Mouse (Mus musculus) testis, postnatal 14 days (tissue): ENCODE measurements at regions not wholly inside any gene's neighbourhood (a gene's known extent, or its start where the extent isn't known, plus 50 kb on each side); places are given as distances from the start of the nearest gene placed in this dataset.

ENCODE experiments used
- DNase-seq: peaks from one replicate; pipeline ENCODE4 v3.0.0; 2021; ENCODE audit warnings: low spot score

GRCm38 (mm10) chr3:39571444-39572237, 684.9 kb downstream of the Fat4 start:
- no peak for DNase-seq

- DNase-seq, result peak; percentile 15
These were observed 688.5 kb downstream of the Fat4 start for GRCm38 (mm10) chr3:39575200-39575599.

GRCm38 (mm10) chr3:39591312-39591711, 704.6 kb downstream of the Fat4 start:
- DNase-seq, result no peak

GRCm38 (mm10) chr3:39592349-39593117, 705.8 kb downstream of the Fat4 start:
- no peak for DNase-seq

GRCm38 (mm10) chr3:39609937-39610336, 723.2 kb downstream of the Fat4 start:
- no peak for DNase-seq

GRCm38 (mm10) chr3:39612408-39612807, 725.7 kb downstream of the Fat4 start:
- no peak for DNase-seq

GRCm38 (mm10) chr3:39637924-39638323, 751.2 kb downstream of the Fat4 start:
- no peak for DNase-seq

GRCm38 (mm10) chr3:39643194-39643593, 756.5 kb downstream of the Fat4 start:
- no peak for DNase-seq

GRCm38 (mm10) chr3:39666817-39667216, 780.1 kb downstream of the Fat4 start:
- no peak for DNase-seq

- no peak for DNase-seq
These were observed 782.4 kb downstream of the Fat4 start for GRCm38 (mm10) chr3:39669145-39669544.

- no peak for DNase-seq
These were observed 787.3 kb downstream of the Fat4 start for GRCm38 (mm10) chr3:39673997-39674396.

- peak; percentile 14 for DNase-seq
These were observed 788.2 kb downstream of the Fat4 start for GRCm38 (mm10) chr3:39674927-39675326.

GRCm38 (mm10) chr3:39705610-39706009, 818.9 kb downstream of the Fat4 start:
- no peak for DNase-seq

- no peak for DNase-seq
These were observed 818.0 kb upstream of the Intu start for GRCm38 (mm10) chr3:39712795-39713709.

- no peak for DNase-seq
These were observed 817.0 kb upstream of the Intu start for GRCm38 (mm10) chr3:39714056-39714592.

- peak; percentile 53 for DNase-seq
These were observed 812.0 kb upstream of the Intu start for GRCm38 (mm10) chr3:39718946-39719545.

GRCm38 (mm10) chr3:39725755-39726154, 805.3 kb upstream of the Intu start:
- DNase-seq, result no peak

GRCm38 (mm10) chr3:39736639-39737038, 794.4 kb upstream of the Intu start:
- no peak for DNase-seq

GRCm38 (mm10) chr3:39745947-39746346, 785.1 kb upstream of the Intu start:
- no peak for DNase-seq

GRCm38 (mm10) chr3:39768981-39769568, 762.0 kb upstream of the Intu start:
- no peak for DNase-seq
